Mouse (Mus musculus) ES-Bruce4 (cell line): ENCODE measurements at regions not wholly inside any gene's neighbourhood (a gene's known extent, or its start where the extent isn't known, plus 50 kb on each side); places are given as distances from the start of the nearest gene placed in this dataset.

Experiments used
- CTCF ChIP-seq: IDR thresholded peaks from one replicate; pipeline ENCODE4 v1.8.1; 2011; ENCODE audit warnings: low read depth, low read length
- POLR2A ChIP-seq: IDR thresholded peaks from one replicate; pipeline ENCODE4 v1.8.1; 2011; ENCODE audit warnings: low read length; ENCODE audit not compliant: insufficient read depth

DNA sequence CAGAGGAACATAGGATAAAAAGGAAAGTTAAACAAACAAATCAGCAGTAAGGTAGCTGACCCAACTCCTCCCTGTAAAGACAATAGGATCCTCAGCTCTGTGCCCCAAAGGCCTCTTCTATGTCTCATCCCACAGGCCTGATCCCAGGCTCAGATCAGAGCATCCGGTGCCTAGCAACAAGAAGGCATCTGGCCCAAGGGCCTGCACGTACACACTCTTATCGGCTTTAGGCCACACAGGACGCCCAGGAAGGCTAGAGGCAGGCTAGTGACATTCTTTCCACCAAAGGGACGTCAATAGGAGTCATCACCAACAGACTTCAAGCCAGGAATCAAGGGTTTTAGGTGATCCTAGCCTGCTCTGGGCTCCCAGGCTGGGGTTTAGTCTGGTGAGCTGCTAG, 73.5 kb downstream of the Skor1 start:
- TF ChIP-seq CTCF (no peak), POLR2A (no peak)
